Mouse (Mus musculus) kidney, postnatal 25 days (tissue): ENCODE measurements around the gene Znhit1.
A peak's percentile ranks its signal among the peaks of the same experiment; 100 is the strongest.
"Not testable (repeated sequence)": the region's sequence is repeated elsewhere in the genome, so short reads cannot be mapped to it uniquely, and the experiment has no call there.

ENCODE experiments used
- DNase-seq, 2 experiments: peaks; one replicate each; pipeline ENCODE4 v3.0.0; 2021; ENCODE audit warnings: mixed read lengths in 2 of 2

The Znhit1 gene

DNA sequence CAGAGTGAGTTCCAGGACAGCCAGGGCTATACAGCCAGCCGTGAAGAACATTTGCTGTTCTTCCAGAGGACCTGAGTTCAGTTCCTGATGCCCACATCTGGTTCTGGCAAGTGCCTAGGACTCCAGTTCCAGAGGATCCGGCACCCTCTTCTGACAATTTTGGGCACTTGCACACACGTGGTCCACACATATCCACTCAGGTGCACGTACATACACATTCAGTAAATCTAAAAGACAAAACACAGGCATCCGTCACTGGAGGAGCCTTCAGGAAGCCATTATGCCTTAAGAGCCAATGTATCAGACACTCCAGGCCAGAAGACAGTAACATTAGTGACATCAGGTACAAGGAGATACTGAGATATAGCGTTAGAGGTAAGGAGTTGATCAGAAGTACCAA lies 37.3 kb downstream of the Znhit1 start:
- DNase-seq = no peak

DNA sequence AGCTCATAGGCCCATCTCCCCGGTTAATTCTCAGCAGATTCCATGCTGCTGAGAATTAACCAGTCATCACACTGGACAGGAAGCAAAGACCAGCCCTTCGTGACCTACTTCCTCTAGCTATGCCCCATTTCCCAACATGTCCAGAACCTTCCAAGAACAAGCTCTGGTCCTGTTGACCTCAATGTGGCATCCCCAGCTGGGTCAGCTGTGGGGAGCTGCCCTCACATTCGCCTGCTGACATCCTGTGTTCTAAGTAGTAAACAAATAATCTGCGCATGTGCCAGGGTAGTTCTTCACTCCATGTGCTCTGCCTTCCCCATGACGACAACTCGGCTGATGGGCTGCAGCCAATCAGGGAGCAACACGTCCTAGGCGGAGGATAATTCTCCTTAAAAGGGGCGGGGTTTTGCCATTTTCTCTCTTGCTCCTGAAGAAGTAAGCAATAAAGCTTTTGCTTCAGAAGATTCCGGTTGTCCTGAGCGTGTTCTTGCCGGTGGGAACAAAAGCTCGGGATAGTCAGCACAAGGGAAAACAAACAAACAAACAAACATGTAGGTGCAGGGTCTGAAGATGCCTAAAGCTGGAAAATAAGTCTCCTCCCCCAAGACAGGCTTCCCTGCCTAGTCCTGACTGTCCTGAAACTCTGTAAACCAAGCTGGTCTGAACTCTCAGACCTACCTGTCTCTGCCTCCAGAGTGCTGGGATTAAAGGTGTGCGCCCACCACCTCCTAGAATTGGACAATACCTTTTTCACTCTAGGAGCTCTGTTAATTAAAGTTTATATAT lies 38.1 kb downstream of the Znhit1 start:
- not testable (repeated sequence) for DNase-seq

DNA sequence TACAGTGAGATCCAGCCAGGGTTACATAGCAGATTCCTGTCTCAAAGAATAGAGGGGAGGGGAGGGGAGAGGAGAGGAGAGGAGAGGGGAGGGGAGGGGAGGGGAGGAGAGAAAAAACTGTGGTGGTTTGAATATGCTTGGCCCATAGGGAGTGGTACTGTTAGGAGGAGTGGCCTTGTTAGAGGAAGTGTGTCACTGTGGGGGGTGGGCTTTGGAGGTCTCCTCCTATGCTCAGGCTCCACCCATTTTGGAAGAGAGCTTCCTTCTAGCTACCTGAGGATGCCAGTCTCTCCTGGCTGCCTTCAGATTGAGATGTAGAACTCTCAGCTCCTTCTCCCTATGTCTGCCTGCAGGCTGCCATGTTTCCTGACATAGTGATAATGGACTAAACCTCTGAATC lies 39.9 kb downstream of the Znhit1 start:
- no peak for DNase-seq

DNA sequence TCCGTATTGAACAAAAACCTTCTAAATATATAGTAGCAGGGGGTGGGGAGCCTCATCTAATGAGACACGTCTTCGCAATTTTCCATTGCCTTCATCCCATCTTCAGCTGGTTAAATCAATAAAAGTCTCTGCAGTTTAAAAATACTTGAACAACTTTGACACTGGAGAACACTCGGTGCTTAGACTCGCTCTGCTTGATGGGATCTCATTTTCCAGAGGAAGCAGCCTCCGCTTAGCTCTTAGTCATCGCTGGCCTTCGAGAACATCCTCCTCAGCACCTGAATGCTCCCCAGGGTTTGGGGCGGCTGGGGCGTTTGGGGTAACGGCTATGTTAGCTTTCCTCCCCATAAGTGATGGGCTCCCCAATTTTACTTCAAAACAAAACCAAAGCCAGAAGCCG lies 42.7 kb downstream of the Znhit1 start:
- DNase-seq = no peak

DNA sequence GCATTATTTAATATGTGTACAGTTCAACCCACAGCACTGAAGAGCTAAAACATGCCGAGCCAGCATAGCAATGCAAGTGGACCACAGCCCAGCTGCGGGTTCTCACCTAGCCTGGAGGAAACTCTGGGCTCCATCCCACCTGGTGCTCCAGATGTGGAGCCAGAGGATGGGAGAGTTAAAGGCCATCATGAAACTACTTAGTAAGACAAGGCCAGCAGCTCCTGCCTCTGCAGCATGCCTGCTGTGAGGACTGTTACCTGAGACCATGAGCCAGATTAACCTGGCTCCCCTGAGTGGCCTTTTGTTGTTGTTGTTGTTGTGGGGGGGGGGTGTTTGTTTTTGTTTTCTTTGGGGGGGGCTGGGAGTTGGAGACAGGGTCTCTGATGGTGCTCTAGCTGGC lies 44.4 kb downstream of the Znhit1 start:
- no peak for DNase-seq

DNA sequence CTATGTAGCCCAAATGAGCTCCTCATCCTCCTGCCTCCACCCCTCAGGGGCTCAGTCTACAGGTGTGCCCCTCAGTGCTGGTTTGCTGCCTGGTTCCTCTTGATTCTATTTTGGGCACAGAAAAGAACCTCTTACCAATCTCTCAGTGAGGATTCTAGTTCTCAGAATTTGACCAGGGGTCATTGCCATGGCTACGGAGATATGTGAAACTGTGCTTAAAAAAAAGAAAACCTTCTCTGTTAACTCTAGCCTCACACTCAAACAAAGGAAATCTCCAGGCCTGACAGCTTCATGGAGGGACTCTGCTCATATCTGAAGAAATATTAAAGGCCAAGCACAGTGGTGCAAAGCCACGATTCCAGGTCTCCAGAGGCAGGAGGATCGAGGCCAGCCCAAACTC lies 45.0 kb downstream of the Znhit1 start:
- peak in 1 of 2 experiments; percentile 29 for DNase-seq

DNA sequence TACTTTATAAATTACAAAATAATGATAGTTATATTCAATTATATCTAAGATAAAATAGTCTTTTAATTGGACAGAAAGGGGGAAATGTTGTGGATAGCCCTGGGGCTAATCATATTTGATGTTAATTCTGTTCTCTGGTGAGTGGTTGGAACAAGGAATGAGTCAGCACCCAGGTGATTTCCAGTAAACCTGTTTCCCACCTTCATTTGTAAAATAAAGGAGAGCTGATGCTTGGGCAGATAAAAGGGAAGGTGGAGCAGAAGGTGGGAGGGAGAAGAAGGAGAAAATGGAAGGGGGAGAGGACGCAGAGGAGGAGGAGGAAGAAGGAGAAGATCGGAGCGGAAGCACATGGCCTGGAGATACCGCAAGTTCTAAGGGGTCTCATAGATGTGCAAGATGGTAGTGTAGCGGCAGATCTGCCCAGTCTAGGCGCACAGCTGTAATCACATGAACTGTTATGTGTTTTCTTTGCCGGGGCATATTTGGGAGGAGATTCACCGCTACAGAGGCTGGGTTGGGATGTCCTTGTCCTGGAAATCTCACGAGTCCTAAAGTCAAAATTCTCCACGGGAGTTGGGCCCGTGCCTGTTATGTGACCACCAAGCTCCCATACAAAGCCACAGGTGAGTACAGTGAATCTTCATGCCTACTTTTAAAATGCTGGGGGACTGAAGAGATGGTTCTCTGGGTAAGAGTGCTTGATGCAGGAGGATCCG lies 46.8 kb downstream of the Znhit1 start:
- DNase-seq = no peak

DNA sequence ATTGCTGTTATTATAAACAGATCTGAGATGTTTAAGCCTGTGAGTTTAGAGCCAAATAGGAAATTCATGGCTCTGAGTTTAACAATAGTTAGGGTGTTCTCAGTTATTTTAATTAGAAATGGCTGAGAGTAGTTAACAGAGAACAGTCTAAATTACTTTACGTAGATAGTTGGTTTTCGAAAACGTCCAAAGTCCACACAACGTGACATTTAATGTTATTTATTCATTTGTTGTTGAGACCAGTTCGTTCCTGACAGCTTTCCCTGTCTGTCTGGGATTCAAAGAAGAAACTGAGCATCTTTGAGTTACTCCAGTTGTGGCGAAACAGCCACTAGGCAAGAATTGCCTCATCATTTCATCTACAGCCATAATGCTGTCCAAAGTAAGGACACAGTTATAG lies 47.8 kb downstream of the Znhit1 start:
- DNase-seq = not testable (repeated sequence)

DNA sequence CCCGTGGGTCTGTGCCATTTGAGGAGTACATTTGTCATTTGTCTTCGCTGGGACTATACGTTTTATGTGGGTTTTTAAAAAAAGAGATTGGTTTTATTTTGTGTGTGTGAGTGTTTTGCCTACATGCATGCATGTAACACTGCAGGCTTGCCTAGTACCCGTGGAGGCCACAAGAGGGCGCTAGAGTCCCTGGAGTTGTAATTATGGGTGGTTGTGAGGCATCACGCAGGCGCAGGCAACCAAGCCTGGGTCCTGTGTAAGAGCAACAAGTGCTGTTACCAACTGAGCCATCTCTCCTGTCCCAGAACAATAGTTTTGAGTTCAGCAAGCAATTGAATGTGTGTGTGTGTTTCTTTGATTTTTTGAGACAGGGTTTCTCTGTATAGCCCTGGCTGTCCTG lies 48.5 kb downstream of the Znhit1 start:
- DNase-seq = peak in 1 of 2 experiments; percentile 49

DNA sequence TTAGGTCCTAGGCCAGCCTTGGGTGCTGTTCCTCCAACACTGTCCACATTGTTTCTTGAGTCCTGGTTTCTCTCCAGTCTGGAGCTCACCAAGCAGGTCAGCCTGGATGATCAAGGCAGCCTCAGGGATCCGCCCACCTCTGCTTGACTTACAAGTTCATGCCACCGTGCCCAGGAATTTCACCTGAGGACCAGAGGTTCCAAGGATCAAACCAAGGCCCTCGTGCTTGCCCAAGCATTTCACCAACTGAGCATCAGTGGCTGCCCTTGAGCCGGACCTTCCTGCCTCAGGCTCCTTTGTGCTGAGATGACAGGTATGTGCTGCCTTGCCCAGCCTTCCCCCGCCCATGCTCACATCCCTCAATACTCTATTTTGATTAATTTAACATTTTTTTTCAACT lies 50.2 kb downstream of the Znhit1 start:
- DNase-seq = peak; percentile 71 to 87

DNA sequence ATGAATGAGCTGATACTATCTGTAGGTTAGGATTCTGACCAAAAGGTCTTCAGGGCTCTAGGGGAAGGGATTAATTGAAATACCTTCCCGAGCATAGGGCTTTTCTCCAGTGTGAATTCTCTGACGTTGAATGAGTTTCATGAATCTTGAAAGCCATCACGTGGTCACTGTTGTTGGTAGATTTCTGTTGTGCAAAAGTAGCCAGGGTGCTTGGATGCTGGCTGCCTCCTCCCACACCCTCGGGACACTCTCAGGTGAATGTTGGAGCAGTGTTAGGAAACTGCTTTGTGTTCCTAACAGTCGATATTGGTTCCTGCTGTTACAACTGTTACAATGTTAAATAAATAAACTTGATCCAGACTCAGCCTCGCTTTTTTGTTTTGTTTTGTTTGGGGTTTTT lies 51.1 kb downstream of the Znhit1 start:
- DNase-seq = no peak

DNA sequence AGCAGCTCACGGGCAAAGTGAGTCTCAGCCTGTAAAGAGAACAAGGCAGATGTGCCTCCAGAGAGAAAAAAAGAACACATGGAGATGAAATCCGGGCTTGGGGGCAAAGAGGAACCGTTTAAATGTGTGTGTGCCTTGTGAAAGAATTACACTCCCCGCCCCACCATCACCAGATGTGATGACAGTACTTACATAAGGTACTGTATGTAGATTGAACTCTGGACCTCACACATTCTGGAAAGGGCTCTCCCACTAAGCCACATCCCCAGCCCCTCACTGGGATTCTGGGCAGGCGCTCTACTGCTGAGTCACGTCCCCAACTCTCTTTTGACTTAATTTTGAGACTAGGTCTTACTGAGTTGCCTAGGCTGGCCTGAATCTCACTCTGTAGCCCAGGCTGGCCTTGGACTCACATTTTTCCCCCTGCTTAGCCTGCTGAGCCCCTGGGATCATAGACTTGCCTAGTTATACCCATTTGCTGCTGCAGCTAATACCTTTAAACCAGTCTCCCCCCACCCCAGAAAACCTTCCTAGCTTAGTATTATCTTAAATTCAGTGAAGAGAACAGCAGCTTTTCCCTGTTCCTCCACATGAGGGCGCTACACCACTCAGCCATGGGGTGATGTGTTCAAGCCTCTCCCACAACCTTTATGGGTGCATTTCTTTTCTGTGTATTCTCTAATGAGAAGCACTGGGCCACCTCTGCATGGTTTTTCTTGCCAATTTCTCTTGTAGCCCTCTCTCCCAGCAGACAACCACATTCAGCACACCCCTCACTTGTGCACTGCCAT lies 51.7 kb downstream of the Znhit1 start:
- DNase-seq = peak in 1 of 2 experiments; percentile 39

DNA sequence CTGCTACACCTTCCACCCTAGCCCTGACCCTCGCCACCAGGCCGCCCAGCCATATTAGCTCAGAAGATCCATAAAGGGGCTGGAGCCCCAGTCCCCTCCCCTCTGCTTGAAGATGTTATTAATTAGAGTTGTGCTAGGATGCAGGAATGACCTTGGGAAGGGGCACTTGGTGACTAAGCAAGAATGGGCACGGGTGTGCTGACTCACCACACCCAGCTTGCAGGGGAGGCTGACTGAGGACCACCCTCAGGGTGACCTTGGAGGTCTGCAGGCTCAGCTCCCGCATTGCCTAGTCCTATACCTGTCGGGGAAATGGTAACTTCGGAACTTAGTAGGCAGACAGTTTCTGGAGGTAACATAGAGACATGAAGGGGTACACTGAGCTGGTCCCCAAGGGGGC lies 53.9 kb downstream of the Znhit1 start:
- DNase-seq = no peak

DNA sequence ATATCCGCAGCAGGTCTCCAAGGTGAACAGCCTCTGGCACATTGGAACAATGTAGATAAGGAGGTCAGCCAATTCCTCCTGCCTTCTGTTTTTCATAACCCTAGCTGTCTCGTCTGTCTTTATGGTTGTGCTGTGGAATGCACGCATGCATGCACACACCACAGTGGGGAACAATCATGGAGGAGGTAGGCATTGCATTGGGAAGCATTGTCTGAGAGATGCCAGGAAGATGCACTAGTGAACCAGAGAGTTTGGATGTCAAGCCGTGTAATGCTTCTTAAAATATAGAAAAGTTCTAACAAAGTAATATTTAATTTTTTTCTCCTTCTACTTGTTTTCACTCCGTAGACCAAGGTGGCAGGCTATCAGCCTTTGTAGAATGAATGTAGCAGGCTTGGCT lies 54.9 kb downstream of the Znhit1 start:
- no peak for DNase-seq
